ENCODE assay signal across 8 mouse cellular contexts in genomic region chr19:30295263-30295704, GRCm38 (mm10).
DNase-seq lines count a peak whose midpoint lies in the region; ATAC-seq lines count a peak whose summit lies in the region.

No protein-coding gene starts in this region.

- peak; percentile 7 to 37 for DNase-seq in adrenal gland, adult (ENCODE audit: inconsistent age in 2 of 2, low spot score in 1 of 2)
- DNase-seq in adrenal gland, adult 18-20 months (ENCODE audit: low spot score in 2 of 2), result no peak
- peak; percentile 25 for DNase-seq in right cerebral cortex, adult 18-20 months
- DNase-seq in right cerebral cortex, postnatal 36 days (ENCODE audit: low spot score in 2 of 2), result no peak
- DNase-seq in kidney, adult 8-10 months, result peak; percentile 25 to 46
- no peak for DNase-seq in gastrocnemius, postnatal 10 days

- 0 out of 2 replicates have a peak overlapping the region, but pooled peaks have one; percentile 9 for H3K9ac ChIP-seq in lung, embryonic 16.5 days (ENCODE audit: low read length)
- H3K9ac ChIP-seq in stomach, embryonic 16.5 days (ENCODE audit: low read length), result peak overlapping the region; percentile 23; the same call in 1 of the 2 replicates

- H3K9me3 ChIP-seq in lung, embryonic 16.5 days (ENCODE audit: control insufficient read depth, low read length), result no peaks in the 10 kb centered on the region
- H3K9me3 ChIP-seq in stomach, embryonic 16.5 days (replicated peaks; ENCODE audit: control insufficient read depth, low read length), result no peaks in the 10 kb centered on the region

- H3K36me3 ChIP-seq in lung, embryonic 16.5 days (ENCODE audit: control insufficient read depth, insufficient read depth, low read length), result no peaks in the 10 kb centered on the region
- H3K36me3 ChIP-seq in stomach, embryonic 16.5 days (ENCODE audit: control insufficient read depth, insufficient read depth, low read length), result no peaks in the 10 kb centered on the region

- 28% methylated on average over 15 of the region's 15 CpGs for WGBS in lung, embryonic 16.5 days
- WGBS in stomach, embryonic 16.5 days, result 36% methylated on average over 15 of the region's 15 CpGs

- H3K4me3 ChIP-seq in lung, embryonic 16.5 days (ENCODE audit: low read length), result peak overlapping the region; percentile 27
- H3K4me3 ChIP-seq in stomach, embryonic 16.5 days (replicated peaks; ENCODE audit: low read length), result peak overlapping the region; percentile 15

- no peaks in the 10 kb centered on the region for H3K27me3 ChIP-seq in lung, embryonic 16.5 days (ENCODE audit: control insufficient read depth, insufficient read depth, low read depth, low read length)
- no peaks in the 10 kb centered on the region for H3K27me3 ChIP-seq in stomach, embryonic 16.5 days (ENCODE audit: control insufficient read depth, insufficient read depth, low read length)

- ATAC-seq in lung, embryonic 16.5 days (ENCODE audit: low read depth), result no peak
- no peak for ATAC-seq in stomach, embryonic 16.5 days (ENCODE audit: insufficient read depth, low FRiP score)

- H3K4me1 ChIP-seq in lung, embryonic 16.5 days (replicated peaks; ENCODE audit: control insufficient read depth, insufficient read depth, low read length), result no peaks in the 10 kb centered on the region
- H3K4me1 ChIP-seq in stomach, embryonic 16.5 days (ENCODE audit: control insufficient read depth, insufficient read depth, low read length), result no peaks in the 10 kb centered on the region

- H3K27ac ChIP-seq in lung, embryonic 16.5 days (ENCODE audit: low read length), result no peak overlapping the region
- no peak overlapping the region for H3K27ac ChIP-seq in stomach, embryonic 16.5 days (ENCODE audit: low read length)

- H3K4me2 ChIP-seq in lung, embryonic 16.5 days (ENCODE audit: low read depth, low read length), result peak overlapping the region; percentile 49
- H3K4me2 ChIP-seq in stomach, embryonic 16.5 days (ENCODE audit: low read depth, low read length), result peak overlapping the region; percentile 33

Comparison
In these comparisons a context has a peak if more than half of its experiments do, and no peak if none do; other contexts are left out.
1. DNase-seq: peak in adrenal gland, adult (2 of 2), right cerebral cortex, adult 18-20 months (single experiment) and kidney, adult 8-10 months (2 of 2); none in adrenal gland, adult 18-20 months (0 of 2), right cerebral cortex, postnatal 36 days (0 of 2) and gastrocnemius, postnatal 10 days (single experiment).